Mouse (Mus musculus): ENCODE data around the gene Znrd1.

- no peak for TF ChIP-seq POLR2A (IDR thresholded peaks at IDR 0.05; ENCODE audit: insufficient read depth, low read length)
- TF ChIP-seq CTCF (IDR thresholded peaks at IDR 0.05; ENCODE audit: low read depth, low read length), result no peak
- no peak for TF ChIP-seq EP300 (IDR thresholded peaks at IDR 0.05; ENCODE audit: insufficient read depth, low read depth, low read length)
These were observed 525 bp upstream of the Znrd1 start for GRCm38 (mm10) chr17:36958884-36959283.
